11 mouse cellular contexts compared by ENCODE assay signal in genomic region chr17:25063872-25064271, GRCm38 (mm10). TPM values are rescaled to one million over a fixed set of nuclear protein-coding genes. Genes with fewer than 3 reads are reported as not detected.
DNase-seq lines count a peak whose midpoint lies in the region; ATAC-seq and TF ChIP-seq lines count a peak whose summit lies in the region.
"Had no signal": no experiment of that assay in that cellular context is flagged by ENCODE, and none has a peak within 500 bp of the region (broad histone marks: within the 10 kb centered on the region; RNA-seq: fewer than 3 reads in every experiment).

No protein-coding gene starts in this region.

- H3K27ac ChIP-seq in cortical plate, adult 2 months (ENCODE audit: insufficient read depth, low read length) = 0 out of 2 replicates have a peak overlapping the region, but pooled peaks have one; percentile 46
- H3K27ac ChIP-seq in liver, embryonic 13.5 days = no peak overlapping the region
- H3K27ac ChIP-seq: midbrain, embryonic 13.5 days had no signal

- H3K9ac ChIP-seq in liver, embryonic 13.5 days = no peak overlapping the region
- H3K9ac ChIP-seq: midbrain, embryonic 13.5 days had no signal

- H3K27me3 ChIP-seq in liver, embryonic 13.5 days = no peaks in the 10 kb centered on the region
- H3K27me3 ChIP-seq: midbrain, embryonic 13.5 days had no signal

- no peak for TF ChIP-seq POLR2A in cortical plate, adult 2 months (IDR thresholded peaks at IDR 0.05; ENCODE audit: extremely low read depth, insufficient read depth, low read length)

- 70% methylated on average over 12 of the region's 12 CpGs for WGBS in liver, embryonic 13.5 days (ENCODE audit: insufficient replicate concordance)

- H3K4me2 ChIP-seq in liver, embryonic 13.5 days = no peak overlapping the region
- H3K4me2 ChIP-seq: midbrain, embryonic 13.5 days had no signal

- H3K36me3 ChIP-seq in liver, embryonic 13.5 days = no peaks in the 10 kb centered on the region

- DNase-seq in cerebellum, postnatal 14 days = peak; percentile 43 to 60
- peak; percentile 48 to 62 for DNase-seq in kidney, postnatal 25 days
- DNase-seq in kidney, adult 11 months = no peak
- DNase-seq in liver, embryonic 13.5 days = no peak
- DNase-seq in embryo, embryonic 10 days (ENCODE audit: low spot score) = no peak

- no peak for ATAC-seq in cerebellum, adult (ENCODE audit: insufficient number of reproducible peaks, low FRiP score, low TSS enrichment)
- ATAC-seq in liver, embryonic 13.5 days (ENCODE audit: low read depth) = peak; percentile 54
- ATAC-seq in megakaryocyte, adult 5-6 weeks (ENCODE audit: poor library complexity, severe bottlenecking) = no peak
- ATAC-seq: midbrain, embryonic 13.5 days had no signal

- no peaks in the 10 kb centered on the region for H3K4me1 ChIP-seq in cortical plate, adult 2 months (ENCODE audit: control insufficient read depth, insufficient read depth, low read length)
- H3K4me1 ChIP-seq in liver, embryonic 13.5 days (replicated peaks) = peaks cover 45% of the 10 kb centered on the region
- H3K4me1 ChIP-seq: midbrain, embryonic 13.5 days had no signal

- no peaks in the 10 kb centered on the region for H3K9me3 ChIP-seq in liver, embryonic 13.5 days (replicated peaks)
- H3K9me3 ChIP-seq: midbrain, embryonic 13.5 days had no signal

- TF ChIP-seq CTCF in cortical plate, adult 2 months (IDR thresholded peaks at IDR 0.05; ENCODE audit: extremely low read depth, insufficient read depth, low read length) = no peak

- no peak overlapping the region for H3K4me3 ChIP-seq in cortical plate, adult 2 months (ENCODE audit: insufficient read depth, low read length)
- no peak overlapping the region for H3K4me3 ChIP-seq in liver, embryonic 13.5 days (replicated peaks)
- H3K4me3 ChIP-seq: erythroblast, embryonic 14.5 days; midbrain, embryonic 13.5 days had no signal

RNA-seq across cellular contexts. Expression of gene Tmem204, which starts 19.5 kb away (rescaled TPM):
- polyA plus RNA-seq in cortical plate, adult 2 months (2012; rRNA removed) = 17.8 and 19.4 TPM in 2 replicates
- polyA plus RNA-seq in liver, embryonic 13.5 days (2015; fragmentation: Nextera tagmentation; extraction: Ambion mirVana) = 5.2 and 5.6 TPM in 2 replicates
- not detected in 2 replicates for total RNA-seq in megakaryocyte, adult 5-6 weeks (2015)
- not detected in 2 replicates for total RNA-seq in megakaryocyte, adult 5-6 weeks (2017)
- polyA plus RNA-seq: erythroblast, embryonic 14.5 days had no signal

RNA-seq across cellular contexts. Expression of gene Ift140, which starts 48.0 kb away (rescaled TPM):
- 22.2 and 22.7 TPM in 2 replicates for polyA plus RNA-seq in cortical plate, adult 2 months (2012; rRNA removed)
- 94.4 and 99.3 TPM in 2 replicates for polyA plus RNA-seq in liver, embryonic 13.5 days (2015; fragmentation: Nextera tagmentation; extraction: Ambion mirVana)
- total RNA-seq in megakaryocyte, adult 5-6 weeks (2015) = 6.4 and 8.1 TPM in 2 replicates
- total RNA-seq in megakaryocyte, adult 5-6 weeks (2017) = 9.9 and 17.2 TPM in 2 replicates

RNA-seq across cellular contexts. Expression of gene Cramp1l, which starts 48.3 kb away (rescaled TPM):
- polyA plus RNA-seq in cortical plate, adult 2 months (2012; rRNA removed) = 22.0 and 23.1 TPM in 2 replicates
- polyA plus RNA-seq in liver, embryonic 13.5 days (2015; fragmentation: Nextera tagmentation; extraction: Ambion mirVana) = 2.8 and 3.8 TPM in 2 replicates
- total RNA-seq in megakaryocyte, adult 5-6 weeks (2015) = 17.7 and 18.1 TPM in 2 replicates
- 9.8 and 10.2 TPM in 2 replicates for total RNA-seq in megakaryocyte, adult 5-6 weeks (2017)

RNA-seq across cellular contexts. Expression of gene Telo2, which starts 51.9 kb away (rescaled TPM):
- 18.5 and 24.8 TPM in 2 replicates for polyA plus RNA-seq in cortical plate, adult 2 months (2012; rRNA removed)
- polyA plus RNA-seq in liver, embryonic 13.5 days (2015; fragmentation: Nextera tagmentation; extraction: Ambion mirVana) = 16.3 and 18.2 TPM in 2 replicates
- 3.9 and 4.4 TPM in 2 replicates for total RNA-seq in megakaryocyte, adult 5-6 weeks (2015)
- total RNA-seq in megakaryocyte, adult 5-6 weeks (2017) = 8.8 and 11.3 TPM in 2 replicates

RNA-seq across cellular contexts. Expression of gene Ptx4, which starts 56.7 kb away (rescaled TPM):
- 0.19 and 0.34 TPM in 2 replicates for polyA plus RNA-seq in cortical plate, adult 2 months (2012; rRNA removed)
- 0.09 TPM in 1 of 2 replicates, not detected in the other for polyA plus RNA-seq in liver, embryonic 13.5 days (2015; fragmentation: Nextera tagmentation; extraction: Ambion mirVana)
- not detected in 2 replicates for total RNA-seq in megakaryocyte, adult 5-6 weeks (2015)
- not detected in 2 replicates for total RNA-seq in megakaryocyte, adult 5-6 weeks (2017)
- total RNA-seq: adrenal gland, adult 8-10 months had no signal
- polyA plus RNA-seq: erythroblast, embryonic 14.5 days; midbrain, embryonic 13.5 days had no signal

Comparison
In these comparisons a context has a peak if more than half of its experiments do, and no peak if none do; other contexts are left out.
1. DNase-seq: peak in cerebellum, postnatal 14 days (2 of 2) and kidney, postnatal 25 days (2 of 2); none in kidney, adult 11 months (single experiment), liver, embryonic 13.5 days (single experiment) and embryo, embryonic 10 days (single experiment).